Mouse (Mus musculus): ENCODE measurements around the gene Gm13290. TPM values are rescaled to one million over a fixed set of nuclear protein-coding genes. Genes with fewer than 3 reads are reported as not detected.
"Not testable (repeated sequence)": the region's sequence is repeated elsewhere in the genome, so short reads cannot be mapped to it uniquely, and the experiment has no call there.

The Gm13290 gene
- not detected in 2 replicates for polyA plus RNA-seq (2014; fragmentation: Nextera tagmentation; extraction: Ambion mirVana)

GRCm38 (mm10) chr4:88773534-88773933 lies at the start of gene Gm13290:
TSS of gene Gm13290 (plus strand) at chr4:88773834.
- no CpG with 5 or more reads among the region's 32 CpGs for whole genome bisulfite sequencing
- H3K9ac ChIP-seq (ENCODE audit: low read length); H3K4me2 ChIP-seq (ENCODE audit: low read length); H3K4me1 ChIP-seq (ENCODE audit: control insufficient read depth in 2 of 2, insufficient read depth in 2 of 2, low read length in 2 of 2); H3K4me3 ChIP-seq (ENCODE audit: control insufficient read depth in 1 of 2, insufficient read depth in 1 of 2, low read depth in 1 of 2, low read length in 2 of 2); H3K27me3 ChIP-seq (ENCODE audit: control insufficient read depth, insufficient read depth, low read length); ATAC-seq (ENCODE audit: insufficient number of reproducible peaks, insufficient read depth, low FRiP score, low read depth); H3K27ac ChIP-seq (replicated peaks in 1 of 2; ENCODE audit: control insufficient read depth in 1 of 2, insufficient read depth in 1 of 2, low read depth in 2 of 2, low read length in 2 of 2); H3K36me3 ChIP-seq (ENCODE audit: control insufficient read depth, insufficient read depth, low read length); H3K9me3 ChIP-seq (ENCODE audit: control insufficient read depth, low read length): not testable (repeated sequence)

- Histone ChIP-seq H3K36me3 (ENCODE audit: control insufficient read depth, insufficient read depth, low read length) (no peaks in the 10 kb centered on the region), H3K9ac (ENCODE audit: low read length) (no peak overlapping the region), H3K9me3 (ENCODE audit: control insufficient read depth, low read length) (no peaks in the 10 kb centered on the region), H3K4me1 (ENCODE audit: control insufficient read depth in 2 of 2, insufficient read depth in 2 of 2, low read length in 2 of 2) (no peaks in the 10 kb centered on the region), H3K27me3 (ENCODE audit: control insufficient read depth, insufficient read depth, low read length) (no peaks in the 10 kb centered on the region), H3K4me2 (ENCODE audit: low read length) (no peak overlapping the region), H3K27ac (replicated peaks in 1 of 2; ENCODE audit: control insufficient read depth in 1 of 2, insufficient read depth in 1 of 2, low read depth in 2 of 2, low read length in 2 of 2) (no peak overlapping the region), H3K4me3 (ENCODE audit: control insufficient read depth in 1 of 2, insufficient read depth in 1 of 2, low read depth in 1 of 2, low read length in 2 of 2) (no peak overlapping the region)
- WGBS: 75% methylated on average over 6 of the region's 6 CpGs
- no peak for ATAC-seq (ENCODE audit: insufficient number of reproducible peaks, insufficient read depth, low FRiP score, low read depth)
Observed at GRCm38 (mm10) chr4:88726727-88727126, 46.9 kb upstream of the Gm13290 start.

- Histone ChIP-seq H3K27ac (replicated peaks in 1 of 2; ENCODE audit: control insufficient read depth in 1 of 2, insufficient read depth in 1 of 2, low read depth in 2 of 2, low read length in 2 of 2) (no peak overlapping the region), H3K27me3 (ENCODE audit: control insufficient read depth, insufficient read depth, low read length) (no peaks in the 10 kb centered on the region), H3K9ac (ENCODE audit: low read length) (no peak overlapping the region), H3K9me3 (ENCODE audit: control insufficient read depth, low read length) (no peaks in the 10 kb centered on the region), H3K4me3 (ENCODE audit: control insufficient read depth in 1 of 2, insufficient read depth in 1 of 2, low read depth in 1 of 2, low read length in 2 of 2) (no peak overlapping the region), H3K36me3 (ENCODE audit: control insufficient read depth, insufficient read depth, low read length) (no peaks in the 10 kb centered on the region), H3K4me2 (ENCODE audit: low read length) (no peak overlapping the region), H3K4me1 (ENCODE audit: control insufficient read depth in 2 of 2, insufficient read depth in 2 of 2, low read length in 2 of 2) (no peaks in the 10 kb centered on the region)
- no peak for ATAC-seq (ENCODE audit: insufficient number of reproducible peaks, insufficient read depth, low FRiP score, low read depth)
- 0% methylated on average over 1 of the region's 1 CpGs for WGBS
Observed at GRCm38 (mm10) chr4:88727324-88727723, 46.3 kb upstream of the Gm13290 start.

- no peak for ATAC-seq (ENCODE audit: insufficient number of reproducible peaks, insufficient read depth, low FRiP score, low read depth)
- Histone ChIP-seq H3K9me3 (ENCODE audit: control insufficient read depth, low read length) (no peaks in the 10 kb centered on the region), H3K9ac (ENCODE audit: low read length) (no peak overlapping the region), H3K4me1 (ENCODE audit: control insufficient read depth in 2 of 2, insufficient read depth in 2 of 2, low read length in 2 of 2) (peaks cover 0 to 3% of the 10 kb centered on the region in 2 experiments; a peak in 2 of 4 replicates), H3K36me3 (ENCODE audit: control insufficient read depth, insufficient read depth, low read length) (no peaks in the 10 kb centered on the region), H3K4me2 (ENCODE audit: low read length) (no peak overlapping the region), H3K27ac (replicated peaks in 1 of 2; ENCODE audit: control insufficient read depth in 1 of 2, insufficient read depth in 1 of 2, low read depth in 2 of 2, low read length in 2 of 2) (no peak overlapping the region), H3K27me3 (ENCODE audit: control insufficient read depth, insufficient read depth, low read length) (no peaks in the 10 kb centered on the region), H3K4me3 (ENCODE audit: control insufficient read depth in 1 of 2, insufficient read depth in 1 of 2, low read depth in 1 of 2, low read length in 2 of 2) (no peak overlapping the region)
- WGBS: 5% methylated on average over 2 of the region's 2 CpGs
Observed at GRCm38 (mm10) chr4:88738480-88738879, 35.2 kb upstream of the Gm13290 start.

- Histone ChIP-seq H3K9me3 (ENCODE audit: control insufficient read depth, low read length) (no peaks in the 10 kb centered on the region), H3K36me3 (ENCODE audit: control insufficient read depth, insufficient read depth, low read length) (no peaks in the 10 kb centered on the region), H3K4me3 (ENCODE audit: control insufficient read depth in 1 of 2, insufficient read depth in 1 of 2, low read depth in 1 of 2, low read length in 2 of 2) (no peak overlapping the region), H3K4me1 (ENCODE audit: control insufficient read depth in 2 of 2, insufficient read depth in 2 of 2, low read length in 2 of 2) (peaks cover 0 to 3% of the 10 kb centered on the region in 2 experiments; a peak in 2 of 4 replicates), H3K9ac (ENCODE audit: low read length) (no peak overlapping the region), H3K27ac (replicated peaks in 1 of 2; ENCODE audit: control insufficient read depth in 1 of 2, insufficient read depth in 1 of 2, low read depth in 2 of 2, low read length in 2 of 2) (no peak overlapping the region), H3K27me3 (ENCODE audit: control insufficient read depth, insufficient read depth, low read length) (no peaks in the 10 kb centered on the region), H3K4me2 (ENCODE audit: low read length) (no peak overlapping the region)
- 83% methylated on average over 6 of the region's 6 CpGs for whole genome bisulfite sequencing
- ATAC-seq (ENCODE audit: insufficient number of reproducible peaks, insufficient read depth, low FRiP score, low read depth): no peak
Observed at GRCm38 (mm10) chr4:88739036-88739435, 34.6 kb upstream of the Gm13290 start.

GRCm38 (mm10) chr4:88741426-88741825 lies 32.2 kb upstream of the Gm13290 start:
- ATAC-seq (ENCODE audit: insufficient number of reproducible peaks, insufficient read depth, low FRiP score, low read depth): no peak
- Histone ChIP-seq H3K4me2 (ENCODE audit: low read length) (no peak overlapping the region), H3K4me3 (ENCODE audit: control insufficient read depth in 1 of 2, insufficient read depth in 1 of 2, low read depth in 1 of 2, low read length in 2 of 2) (no peak overlapping the region), H3K36me3 (ENCODE audit: control insufficient read depth, insufficient read depth, low read length) (no peaks in the 10 kb centered on the region), H3K9me3 (ENCODE audit: control insufficient read depth, low read length) (no peaks in the 10 kb centered on the region), H3K27me3 (ENCODE audit: control insufficient read depth, insufficient read depth, low read length) (no peaks in the 10 kb centered on the region), H3K4me1 (ENCODE audit: control insufficient read depth in 2 of 2, insufficient read depth in 2 of 2, low read length in 2 of 2) (peaks cover 0 to 3% of the 10 kb centered on the region in 2 experiments; a peak in 2 of 4 replicates), H3K9ac (ENCODE audit: low read length) (no peak overlapping the region), H3K27ac (replicated peaks in 1 of 2; ENCODE audit: control insufficient read depth in 1 of 2, insufficient read depth in 1 of 2, low read depth in 2 of 2, low read length in 2 of 2) (no peak overlapping the region)
- WGBS: 77% methylated on average over 4 of the region's 4 CpGs

- H3K27ac ChIP-seq (replicated peaks in 1 of 2; ENCODE audit: control insufficient read depth in 1 of 2, insufficient read depth in 1 of 2, low read depth in 2 of 2, low read length in 2 of 2): no peak overlapping the region
- no peak overlapping the region for H3K9ac ChIP-seq (ENCODE audit: low read length)
- H3K9me3 ChIP-seq (ENCODE audit: control insufficient read depth, low read length): no peaks in the 10 kb centered on the region
- H3K4me1 ChIP-seq (ENCODE audit: control insufficient read depth in 2 of 2, insufficient read depth in 2 of 2, low read length in 2 of 2): peaks cover 0 to 1% of the 10 kb centered on the region in 2 experiments; a peak in 2 of 4 replicates
- no peak overlapping the region for H3K4me2 ChIP-seq (ENCODE audit: low read length)
- 70% methylated on average over 7 of the region's 7 CpGs for WGBS
- H3K27me3 ChIP-seq (ENCODE audit: control insufficient read depth, insufficient read depth, low read length): no peaks in the 10 kb centered on the region
- H3K4me3 ChIP-seq (ENCODE audit: control insufficient read depth in 1 of 2, insufficient read depth in 1 of 2, low read depth in 1 of 2, low read length in 2 of 2): no peak overlapping the region
- ATAC-seq (ENCODE audit: insufficient number of reproducible peaks, insufficient read depth, low FRiP score, low read depth): no peak
- no peaks in the 10 kb centered on the region for H3K36me3 ChIP-seq (ENCODE audit: control insufficient read depth, insufficient read depth, low read length)
Observed at GRCm38 (mm10) chr4:88742771-88743371, 30.8 kb upstream of the Gm13290 start.

- H3K4me2 ChIP-seq (ENCODE audit: low read length): no peak overlapping the region
- H3K4me3 ChIP-seq (ENCODE audit: control insufficient read depth in 1 of 2, insufficient read depth in 1 of 2, low read depth in 1 of 2, low read length in 2 of 2): no peak overlapping the region
- H3K9ac ChIP-seq (ENCODE audit: low read length): no peak overlapping the region
- no peaks in the 10 kb centered on the region for H3K27me3 ChIP-seq (ENCODE audit: control insufficient read depth, insufficient read depth, low read length)
- no peaks in the 10 kb centered on the region for H3K9me3 ChIP-seq (ENCODE audit: control insufficient read depth, low read length)
- no peaks in the 10 kb centered on the region for H3K36me3 ChIP-seq (ENCODE audit: control insufficient read depth, insufficient read depth, low read length)
- H3K27ac ChIP-seq (replicated peaks in 1 of 2; ENCODE audit: control insufficient read depth in 1 of 2, insufficient read depth in 1 of 2, low read depth in 2 of 2, low read length in 2 of 2): no peak overlapping the region
- no peaks in the 10 kb centered on the region for H3K4me1 ChIP-seq (ENCODE audit: control insufficient read depth in 2 of 2, insufficient read depth in 2 of 2, low read length in 2 of 2)
- 62% methylated on average over 3 of the region's 3 CpGs for WGBS
- ATAC-seq (ENCODE audit: insufficient number of reproducible peaks, insufficient read depth, low FRiP score, low read depth): no peak
Observed at GRCm38 (mm10) chr4:88744207-88744606, 29.4 kb upstream of the Gm13290 start.
